Mouse (Mus musculus) gastrocnemius, adult 2 months (tissue): Measurements from ENCODE around the gene Zfp36l2. TPM values are rescaled to one million over a fixed set of nuclear protein-coding genes. Genes with fewer than 3 reads are reported as not detected.
"Not testable (repeated sequence)": the region's sequence is repeated elsewhere in the genome, so short reads cannot be mapped to it uniquely, and the experiment has no call there.

Experiments
- DNase-seq: peaks from one replicate; pipeline ENCODE4 v3.0.0; 2022
- H3K27ac ChIP-seq: fragments of 200-600 bp; 2 replicates; pipeline ENCODE4 v1.8.1; 2022; ENCODE audit warnings: mild to moderate bottlenecking
- H3K4me3 ChIP-seq: fragments of 200-600 bp; 2 replicates; pipeline ENCODE4 v1.8.1; 2022; ENCODE audit warnings: mild to moderate bottlenecking, moderate library complexity
- CTCF ChIP-seq: fragments of 200-600 bp; IDR thresholded peaks from 2 replicates; pipeline ENCODE4 v1.8.1; 2022; ENCODE audit warnings: antibody characterized with exemption, mild to moderate bottlenecking, moderate library complexity
- intact Hi-C: fragments of 180-260 bp; cut with DNase I; formaldehyde crosslinking; loops from one replicate; pipeline ENCODE4 v1.15.1; 2025
- long read RNA-seq, 2 experiments: library from polyadenylated mRNA; stranded (forward); transcript quantifications; one replicate each; pipeline ENCODE4 v2.0.0; 2021
- total RNA-seq, 2 experiments: library from RNA; stranded (reverse); gene quantifications; 2 replicates each; pipeline ENCODE4 v1.2.3; 2021

The Zfp36l2 gene
- total RNA-seq: 10 to 100 TPM in 1 of 2 experiments, 1 to 10 TPM in 1; 9.7 to 10.1 TPM
- long read RNA-seq, experiment 1, transcript Zfp36l2-201 (2 exons, 3,530 nt): major isoform, 9 of 11 reads
- long read RNA-seq, experiment 1, partial matches to known transcripts: 2 of 11 reads
- long read RNA-seq, experiment 1, other reads (novel, unspliced or antisense): 0 of 11 reads
- long read RNA-seq, experiment 2, transcript Zfp36l2-201 (2 exons, 3,530 nt): major isoform, 7 of 12 reads
- long read RNA-seq, experiment 2, partial matches to known transcripts: 0 of 12 reads
- long read RNA-seq, experiment 2, other reads (novel, unspliced or antisense): 5 of 12 reads

DNA sequence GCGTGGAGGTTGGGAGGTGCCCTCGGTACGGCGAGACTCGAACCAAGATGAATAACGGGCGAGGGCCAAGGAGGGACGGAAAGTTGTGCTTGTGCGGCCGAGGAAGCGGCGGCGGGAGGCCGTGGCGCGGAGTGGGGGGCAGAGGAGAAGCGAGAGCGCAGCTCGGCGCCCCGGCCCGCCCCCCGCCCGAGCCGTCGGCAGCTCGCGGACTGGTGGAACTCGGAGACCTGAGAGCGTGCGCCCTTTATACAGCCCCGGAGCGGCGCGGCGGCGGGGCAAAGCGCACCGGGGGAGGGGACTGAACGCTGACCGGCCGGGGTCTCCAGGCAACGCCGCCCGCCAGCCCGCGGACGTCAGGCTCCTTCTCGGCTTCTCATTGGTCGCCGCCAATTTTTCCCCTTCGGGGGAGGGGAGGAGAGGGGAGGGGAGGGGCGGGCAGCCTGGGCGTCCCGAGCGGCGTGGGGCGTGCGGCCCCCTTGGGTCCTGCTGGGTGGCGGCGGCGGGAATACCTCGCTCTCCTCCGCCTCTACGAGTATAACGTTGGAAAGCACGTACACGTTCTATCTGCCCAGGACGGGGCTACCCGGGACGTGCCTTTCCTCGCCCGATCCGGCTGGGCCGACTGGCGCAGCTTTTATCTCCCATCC, at the start of gene Zfp36l2:
Gene Zfp36l2, minus strand, starts transcription at position 221 of the 647 bp plus-strand sequence.
- intact Hi-C loops: loop anchor here (1.0 to 5.0 kb wide), 3 partner anchors 41 to 215 kb away; no protein-coding TSS in a partner anchor
- Histone ChIP-seq H3K27ac (peak within 1 kb of the TSS; percentile 94), H3K4me3 (peak within 1 kb of the TSS; percentile 89)
- no peak for TF ChIP-seq CTCF
- DNase-seq: peak; percentile 96

DNA sequence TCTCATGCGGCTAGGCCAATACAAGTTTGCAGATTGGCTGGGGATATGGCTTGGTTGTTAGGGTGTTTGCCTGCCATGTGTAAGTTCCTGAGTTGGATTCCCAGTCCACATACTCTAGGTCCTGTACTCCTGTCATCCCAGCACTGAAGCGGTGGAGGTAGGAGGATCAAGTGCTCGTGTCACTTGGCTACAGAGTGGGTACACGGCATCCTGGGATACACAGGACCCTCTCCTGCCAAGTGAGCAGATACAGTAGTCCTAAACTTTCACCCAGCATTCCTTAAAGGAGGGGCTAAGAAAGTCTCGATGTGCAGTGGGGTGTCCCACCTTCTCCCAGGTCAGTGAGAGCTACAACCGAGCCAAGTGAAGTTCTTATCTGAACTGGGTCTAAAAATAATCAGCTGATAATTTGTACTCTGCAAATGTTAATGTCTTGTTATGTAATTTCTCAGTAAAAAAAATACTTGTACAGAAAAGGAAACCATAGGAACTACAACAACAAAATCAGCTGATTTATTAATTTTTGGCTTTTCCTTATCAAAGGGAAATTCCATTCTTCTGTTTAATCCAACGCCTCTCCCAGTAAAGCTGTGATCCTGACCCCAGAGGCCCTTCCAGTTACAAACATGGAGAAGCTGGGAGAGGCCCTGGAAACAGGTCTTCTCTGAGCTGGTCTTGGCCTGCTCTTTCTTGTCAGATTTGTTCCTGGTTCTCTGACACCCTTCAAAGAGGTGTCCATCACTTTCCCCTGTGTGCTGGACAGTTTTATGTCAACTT, 49.2 kb upstream of the Zfp36l2 start:
- intact Hi-C loops: no loop called here
- Histone ChIP-seq H3K27ac (peak overlapping the region; percentile 44), H3K4me3 (no peak overlapping the region)
- DNase-seq: no peak
- TF ChIP-seq CTCF: no peak

DNA sequence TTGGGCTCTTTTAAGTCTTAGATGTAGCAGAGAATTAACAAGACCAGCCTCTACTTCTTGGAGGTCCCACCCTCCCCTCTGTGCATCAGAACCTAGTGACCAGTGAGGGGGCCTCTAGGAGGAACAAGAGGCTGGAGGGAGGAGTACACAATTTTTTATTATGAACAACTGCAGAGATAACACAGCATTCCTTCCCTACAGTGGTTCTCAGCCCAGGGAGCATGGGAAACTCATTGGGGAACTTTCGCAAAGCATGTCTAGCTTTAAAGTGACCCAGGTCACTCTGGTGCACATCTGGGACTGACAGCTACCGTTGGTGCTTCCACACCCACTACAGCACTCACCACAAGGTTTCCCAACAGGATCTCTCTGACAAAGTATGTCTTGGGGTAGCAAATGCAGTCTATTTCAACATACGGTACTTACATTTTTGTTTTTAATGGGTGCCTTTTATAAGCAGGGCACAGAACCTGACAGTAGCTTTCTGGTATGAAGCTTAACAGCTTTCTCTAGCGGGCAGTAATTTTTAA, 47.7 kb upstream of the Zfp36l2 start:
- Histone ChIP-seq H3K27ac (no peak overlapping the region), H3K4me3 (no peak overlapping the region)
- no peak for TF ChIP-seq CTCF
- intact Hi-C loops: no loop called here
- DNase-seq: no peak

DNA sequence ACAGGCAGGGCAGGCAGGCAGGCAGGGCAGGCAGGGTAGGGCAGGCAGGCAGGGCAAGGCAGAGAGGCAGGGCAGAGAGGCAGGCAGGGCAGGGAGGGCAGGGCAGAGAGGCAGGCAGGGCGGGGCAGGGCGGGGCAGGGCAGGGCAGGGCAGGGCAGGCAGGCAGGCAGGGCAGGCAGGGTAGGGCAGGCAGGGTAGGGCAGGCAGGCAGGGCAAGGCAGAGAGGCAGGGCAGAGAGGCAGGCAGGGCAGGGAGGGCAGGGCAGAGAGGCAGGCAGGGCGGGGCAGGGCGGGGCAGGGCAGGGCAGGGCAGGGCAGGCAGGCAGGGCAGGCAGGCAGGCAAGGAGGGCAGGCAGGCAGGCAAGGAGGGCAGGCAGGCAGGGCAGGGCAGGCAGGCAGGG, 47.0 kb upstream of the Zfp36l2 start:
- intact Hi-C loops: not testable (repeated sequence)

DNA sequence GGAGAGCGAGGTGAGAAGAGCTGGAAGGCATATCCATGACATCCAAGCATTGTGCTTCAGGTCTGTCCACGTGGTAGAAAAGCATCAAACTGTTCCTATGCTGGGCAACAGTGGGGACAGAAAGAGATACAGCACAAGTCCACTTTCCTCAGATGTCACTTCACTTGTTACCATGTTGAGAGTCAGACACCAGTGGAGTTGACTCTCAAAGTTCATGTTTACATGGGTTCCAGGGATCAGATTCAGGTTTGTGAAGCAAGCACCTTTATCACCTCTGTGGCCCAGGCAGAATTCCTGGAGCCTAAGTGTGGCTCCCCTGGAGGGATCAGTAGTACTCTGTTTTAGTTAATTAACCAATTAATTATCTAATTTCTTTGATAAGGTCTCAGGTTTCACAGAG, 46.0 kb upstream of the Zfp36l2 start:
- Histone ChIP-seq H3K4me3 (no peak overlapping the region), H3K27ac (no peak overlapping the region)
- intact Hi-C loops: no loop called here
- TF ChIP-seq CTCF: no peak
- DNase-seq: no peak

More for the DNA sequence above, 47.0 kb upstream of the Zfp36l2 start:
- not testable (repeated sequence) for H3K27ac ChIP-seq, H3K4me3 ChIP-seq, DNase-seq

DNA sequence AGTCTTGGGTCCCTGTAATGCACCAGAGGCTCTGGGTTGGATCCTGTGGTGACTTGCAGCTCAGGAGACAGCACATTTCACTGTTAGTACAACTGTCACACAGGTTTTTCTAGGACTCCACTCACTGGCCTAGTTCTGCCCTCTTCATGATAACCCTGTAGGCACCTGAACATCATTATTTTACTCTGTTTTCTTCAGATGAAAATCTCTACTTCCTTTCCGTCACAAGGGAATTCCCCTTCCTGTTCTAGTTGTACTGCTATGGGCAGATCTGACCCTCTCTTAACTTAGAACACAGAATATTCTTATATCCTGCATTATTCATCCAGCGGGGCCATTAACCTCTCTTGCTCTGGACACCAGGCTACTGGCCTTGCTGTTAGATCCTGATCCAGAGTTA, 43.6 kb upstream of the Zfp36l2 start:
- intact Hi-C loops: no loop called here
- TF ChIP-seq CTCF: no peak
- DNase-seq: no peak
- no peak overlapping the region for H3K27ac ChIP-seq
- H3K4me3 ChIP-seq: no peak overlapping the region

DNA sequence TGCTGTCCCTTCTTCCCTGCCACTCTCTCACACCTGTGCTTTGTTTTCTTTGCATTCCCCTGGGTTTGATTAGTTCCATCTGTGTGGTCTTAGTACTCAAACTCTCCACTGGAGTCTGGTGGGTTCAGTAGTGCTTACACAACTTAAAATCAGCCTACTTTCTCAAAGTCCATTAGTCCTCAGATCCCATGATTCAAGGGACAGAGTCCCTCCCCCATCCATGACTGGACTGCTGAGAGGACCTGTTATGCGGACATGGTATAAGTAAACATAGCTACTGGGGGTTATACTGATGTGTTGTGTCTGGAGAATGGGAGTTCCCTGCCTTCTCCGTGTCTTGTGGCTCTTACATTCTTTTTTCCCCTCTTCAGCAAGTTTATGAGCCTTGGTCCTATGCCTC, 40.5 kb upstream of the Zfp36l2 start:
- intact Hi-C loops: no loop called here
- no peak overlapping the region for H3K4me3 ChIP-seq
- no peak for DNase-seq
- no peak overlapping the region for H3K27ac ChIP-seq
- no peak for TF ChIP-seq CTCF

DNA sequence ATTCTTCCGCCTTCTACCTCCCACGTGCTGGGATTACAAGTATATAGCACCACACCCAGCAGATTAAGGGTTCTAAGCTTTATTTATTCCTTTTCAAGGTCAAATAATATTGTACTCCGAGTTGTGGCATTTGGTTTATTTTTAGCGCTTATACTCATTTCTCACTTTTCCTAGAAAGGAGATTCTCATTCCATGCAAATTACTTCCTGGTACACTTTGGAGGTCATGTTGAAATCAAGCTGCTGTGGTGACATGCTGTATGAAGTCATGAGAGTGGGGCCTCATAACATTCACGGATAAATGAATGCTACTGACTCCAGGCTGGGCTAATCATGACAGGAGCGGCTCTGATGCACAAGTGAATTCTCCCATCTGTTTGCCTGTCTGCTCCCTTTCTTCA, 38.9 kb upstream of the Zfp36l2 start:
- DNase-seq: no peak
- intact Hi-C loops: no loop called here
- Histone ChIP-seq H3K27ac (no peak overlapping the region), H3K4me3 (no peak overlapping the region)
- no peak for TF ChIP-seq CTCF

DNA sequence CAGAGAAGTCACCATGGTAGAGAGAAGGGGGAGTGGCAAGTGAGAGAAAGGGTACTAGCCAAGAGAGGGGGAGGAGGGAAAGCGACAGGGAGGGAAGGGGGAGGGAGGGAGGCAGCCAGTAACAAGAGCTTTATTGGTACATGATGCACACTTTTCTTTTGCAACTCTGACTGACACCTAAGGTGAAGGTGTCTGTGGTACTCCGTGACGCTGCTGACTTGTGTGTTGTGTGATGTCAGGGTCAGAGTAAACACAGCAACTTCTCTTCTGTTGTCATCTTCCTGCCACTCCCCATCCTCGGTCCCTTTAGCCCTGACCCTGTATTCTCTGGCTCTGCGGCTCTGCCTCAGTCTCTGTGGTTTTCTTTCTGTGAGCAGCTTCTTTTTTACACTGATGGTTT, 38.5 kb upstream of the Zfp36l2 start:
- H3K27ac ChIP-seq: no peak overlapping the region
- TF ChIP-seq CTCF: no peak
- intact Hi-C loops: no loop called here
- no peak for DNase-seq
- no peak overlapping the region for H3K4me3 ChIP-seq

DNA sequence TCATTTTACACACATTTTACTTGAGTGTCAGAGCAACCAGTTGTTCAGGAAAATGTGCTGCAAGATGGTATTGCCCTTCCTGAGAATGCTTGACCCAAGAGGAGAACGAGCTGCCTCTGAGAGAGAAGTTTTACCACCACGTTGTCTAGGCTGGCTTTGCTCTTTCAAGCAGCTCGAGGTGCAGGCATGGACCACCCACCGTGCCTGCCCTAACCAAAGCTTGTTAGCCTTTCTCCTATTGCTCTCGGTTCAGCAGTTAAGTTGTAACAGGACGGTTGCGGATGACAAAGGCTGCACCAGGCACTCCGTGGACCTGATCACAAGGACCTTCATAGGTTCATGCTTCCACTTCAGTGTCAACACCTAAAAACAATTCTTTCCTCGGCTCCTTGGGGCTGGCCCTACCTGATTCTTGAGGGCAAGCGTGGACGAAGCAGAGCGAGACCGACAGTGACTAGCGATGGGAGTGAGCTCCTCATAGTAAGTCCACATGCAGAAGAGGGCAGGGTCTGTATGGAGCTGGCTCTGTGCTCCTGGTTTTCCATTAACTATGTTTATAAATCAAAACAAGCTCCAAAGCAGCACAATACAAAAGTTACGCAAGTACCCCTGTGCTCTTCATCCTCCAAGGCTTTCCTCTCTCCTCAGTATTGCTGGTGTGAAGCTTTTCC, 36.6 kb upstream of the Zfp36l2 start:
- intact Hi-C loops: no loop called here
- Histone ChIP-seq H3K27ac (no peak overlapping the region), H3K4me3 (no peak overlapping the region)
- no peak for DNase-seq
- TF ChIP-seq CTCF: no peak

DNA sequence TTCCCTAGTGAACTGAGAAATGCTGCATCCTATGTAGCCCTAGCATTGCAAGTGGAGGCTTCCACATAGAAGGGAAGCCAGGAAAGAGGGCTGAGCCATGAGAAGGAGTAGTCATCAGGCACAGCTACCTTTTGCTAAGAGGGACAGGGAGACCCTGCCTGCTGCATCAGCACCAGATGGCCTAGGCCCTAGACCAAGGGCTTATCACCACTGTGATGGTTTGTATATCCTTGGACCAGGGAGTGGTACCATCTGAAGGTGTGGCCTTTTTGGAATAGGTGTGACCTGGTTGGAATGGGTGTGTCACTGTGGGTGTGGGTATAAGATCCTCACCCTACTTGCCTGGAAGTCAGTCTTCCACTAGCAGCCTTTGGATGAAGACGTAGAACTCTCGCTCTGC, 31.1 kb upstream of the Zfp36l2 start:
- DNase-seq, intact Hi-C loops, H3K4me3 ChIP-seq, H3K27ac ChIP-seq: not testable (repeated sequence)

DNA sequence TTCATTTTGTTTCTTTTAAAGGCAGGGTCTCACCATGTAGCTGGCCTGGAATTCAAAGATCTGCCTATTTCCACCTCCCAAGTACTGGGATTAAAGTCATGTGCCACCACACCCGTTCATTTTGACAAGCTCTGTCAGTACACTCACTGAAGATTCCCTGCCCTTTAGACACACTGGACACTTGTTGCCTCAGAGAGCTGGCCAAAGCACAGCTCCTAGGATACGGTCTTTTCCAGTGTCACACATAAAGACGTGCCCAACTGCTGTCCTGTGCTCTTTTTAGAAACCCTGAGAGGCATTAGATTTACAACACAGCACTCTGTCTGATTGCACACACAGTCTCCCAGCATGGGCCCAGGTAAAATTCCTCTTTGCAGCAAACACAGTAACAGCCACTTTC, 29.9 kb upstream of the Zfp36l2 start:
- H3K27ac ChIP-seq: peak overlapping the region; percentile 54; the same call in 1 of the 2 replicates

More for the DNA sequence above, 29.9 kb upstream of the Zfp36l2 start:
- peak; percentile 52 for DNase-seq
- no peak overlapping the region for H3K4me3 ChIP-seq
- no peak for TF ChIP-seq CTCF
- intact Hi-C loops: no loop called here
